Mouse (Mus musculus) bone marrow, adult 2 months (tissue): ENCODE measurements around the gene Myo18a. TPM values are rescaled to one million over a fixed set of nuclear protein-coding genes. Genes with fewer than 3 reads are reported as not detected.
A peak's percentile ranks its signal among the peaks of the same experiment; 100 is the strongest.

Experiments
- H3K27ac ChIP-seq: fragments of 200-500 bp; 2 replicates; pipeline ENCODE4 v1.5.1; 2012; ENCODE audit warnings: low read depth, mild to moderate bottlenecking, control low read depth, inconsistent platforms, low read length; ENCODE audit not compliant: control insufficient read depth, poor library complexity, insufficient read depth
- H3K4me1 ChIP-seq: fragments of 200-500 bp; 2 replicates; pipeline ENCODE4 v1.6.1; 2011; ENCODE audit warnings: low read length; ENCODE audit not compliant: control insufficient read depth, insufficient read depth
- H3K4me3 ChIP-seq: fragments of 200-500 bp; replicated peaks from 2 replicates; pipeline ENCODE3; 2011; ENCODE audit warnings: mild to moderate bottlenecking, low read depth, low read length, control low read depth; ENCODE audit not compliant: control insufficient read depth
- CTCF ChIP-seq: fragments of 200-500 bp; IDR thresholded peaks from 2 replicates; pipeline ENCODE4 v1.5.1; 2011; ENCODE audit warnings: low read length, control low read depth; ENCODE audit not compliant: control insufficient read depth, insufficient read depth
- POLR2A ChIP-seq: fragments of 200-500 bp; IDR thresholded peaks from 2 replicates; pipeline ENCODE4 v1.6.1; 2011; ENCODE audit warnings: low read depth, mild to moderate bottlenecking, control low read depth, low read length, borderline replicate concordance; ENCODE audit not compliant: control insufficient read depth
- WGBS: fragments of 180-500 bp; shearing (Covaris S2); methylation state at CpG from one replicate; pipeline ENCODE4 v1.1.7; 2018; 5-methylcytosine and 5-hydroxymethylcytosine counted together
- polyA plus RNA-seq: library from polyadenylated mRNA; stranded (reverse); fragments of >200 nt; gene quantifications from 2 replicates; pipeline ENCODE4 v1.2.4, GENCODE M21; 2011; ENCODE audit warnings: low replicate concordance; ENCODE audit not compliant: missing spikeins, insufficient read depth, insufficient read length

Gene Myo18a
- polyA plus RNA-seq, 1 experiment, result 74.6 TPM

DNA sequence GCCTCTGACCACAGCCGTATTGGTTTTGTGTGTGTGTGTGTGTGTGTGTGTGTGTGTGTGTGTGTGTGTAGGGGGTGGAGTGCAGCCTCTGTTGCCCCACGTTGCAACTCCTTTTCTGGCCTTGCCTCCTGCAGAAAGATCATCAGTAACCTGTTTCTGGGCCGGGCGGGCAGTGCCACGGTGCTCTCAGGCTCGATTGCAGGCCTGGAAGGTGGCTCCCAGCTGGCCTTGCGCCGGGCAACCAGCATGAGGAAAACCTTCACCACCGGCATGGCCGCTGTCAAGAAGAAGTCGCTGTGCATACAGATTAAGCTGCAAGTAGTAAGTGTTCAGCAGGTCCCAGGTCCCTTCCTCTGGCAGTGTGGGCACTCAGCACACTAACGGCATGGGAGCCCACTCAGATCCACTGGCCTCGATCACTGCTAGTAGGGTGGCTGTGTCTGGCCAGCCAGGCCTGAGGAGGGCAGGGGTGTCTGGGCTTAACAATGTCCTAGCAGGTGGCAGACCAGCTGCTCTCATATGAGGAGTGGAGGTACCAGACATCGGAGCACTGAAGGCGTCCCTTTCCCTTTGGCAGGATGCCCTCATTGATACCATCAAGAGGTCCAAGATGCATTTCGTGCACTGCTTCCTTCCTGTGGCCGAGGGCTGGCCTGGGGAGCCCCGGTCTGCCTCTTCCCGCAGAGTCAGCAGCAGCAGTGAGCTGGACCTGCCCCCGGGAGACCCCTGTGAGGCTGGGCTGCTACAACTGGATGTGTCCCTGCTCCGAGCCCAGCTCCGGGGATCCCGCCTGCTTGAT, 66.2 kb downstream of the Myo18a start:
- 85% methylated on average over 23 of the region's 23 CpGs for WGBS
- Histone ChIP-seq H3K4me3 (no peak overlapping the region), H3K4me1 (no peaks in the 10 kb centered on the region), H3K27ac (no peak overlapping the region)
- TF ChIP-seq POLR2A, result no peak
- TF ChIP-seq CTCF, result no peak

- H3K27ac ChIP-seq, result no peak overlapping the region
- no peak for TF ChIP-seq POLR2A
- no peak for TF ChIP-seq CTCF
- WGBS, result 90% methylated on average over 7 of the region's 7 CpGs
- no peaks in the 10 kb centered on the region for H3K4me1 ChIP-seq
- no peak overlapping the region for H3K4me3 ChIP-seq
These were observed 67.8 kb downstream of the Myo18a start for GRCm38 (mm10) chr11:77830875-77831274.

DNA sequence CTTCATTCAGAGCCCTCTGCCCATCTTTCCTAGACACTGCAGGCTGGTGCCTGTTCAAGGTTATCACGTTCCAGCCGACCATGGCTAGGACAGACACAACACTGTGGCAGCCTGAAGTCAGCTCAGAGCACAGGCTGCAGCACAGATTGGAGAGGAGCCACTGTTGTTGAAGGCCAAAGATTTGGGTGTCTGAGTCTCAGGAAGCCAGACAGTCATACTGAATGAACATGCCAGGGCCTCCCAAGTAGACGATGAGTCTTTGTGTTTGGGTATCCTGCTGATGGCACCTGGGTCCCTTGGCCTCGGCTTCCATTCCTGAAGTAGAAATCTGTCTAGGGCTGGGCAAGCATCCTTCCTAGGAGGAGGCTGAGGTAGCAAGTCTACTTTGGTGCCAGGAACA, 69.5 kb downstream of the Myo18a start:
- 90% methylated on average over 4 of the region's 4 CpGs for WGBS
- no peak overlapping the region for H3K4me3 ChIP-seq
- H3K27ac ChIP-seq, result no peak overlapping the region
- no peak for TF ChIP-seq CTCF
- H3K4me1 ChIP-seq, result no peaks in the 10 kb centered on the region

DNA sequence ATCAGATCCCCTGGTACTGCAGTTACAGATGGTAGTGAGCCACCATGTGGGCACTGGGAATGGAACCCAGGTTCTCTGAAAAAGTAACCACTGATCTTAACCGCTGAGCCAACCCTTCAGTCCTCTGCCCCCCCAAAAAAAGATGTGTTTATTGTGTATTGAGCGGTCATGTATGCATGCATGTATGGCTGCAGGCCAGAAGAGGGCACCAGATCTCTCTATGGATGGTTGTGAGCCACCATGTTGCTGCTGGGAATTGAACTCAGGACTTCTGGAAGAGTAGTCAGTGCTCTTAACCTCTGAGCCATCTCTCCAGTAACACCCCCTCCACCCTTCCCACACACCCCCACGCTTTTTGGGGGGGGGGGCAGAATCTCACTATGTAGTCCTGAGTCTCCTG, 72.1 kb downstream of the Myo18a start:
- H3K4me1 ChIP-seq, result no peaks in the 10 kb centered on the region
- H3K27ac ChIP-seq, result no peak overlapping the region
- H3K4me3 ChIP-seq, result no peak overlapping the region
- peak; percentile 32 for TF ChIP-seq CTCF
- TF ChIP-seq POLR2A, result no peak
- 86% methylated on average over 3 of the region's 3 CpGs for WGBS

DNA sequence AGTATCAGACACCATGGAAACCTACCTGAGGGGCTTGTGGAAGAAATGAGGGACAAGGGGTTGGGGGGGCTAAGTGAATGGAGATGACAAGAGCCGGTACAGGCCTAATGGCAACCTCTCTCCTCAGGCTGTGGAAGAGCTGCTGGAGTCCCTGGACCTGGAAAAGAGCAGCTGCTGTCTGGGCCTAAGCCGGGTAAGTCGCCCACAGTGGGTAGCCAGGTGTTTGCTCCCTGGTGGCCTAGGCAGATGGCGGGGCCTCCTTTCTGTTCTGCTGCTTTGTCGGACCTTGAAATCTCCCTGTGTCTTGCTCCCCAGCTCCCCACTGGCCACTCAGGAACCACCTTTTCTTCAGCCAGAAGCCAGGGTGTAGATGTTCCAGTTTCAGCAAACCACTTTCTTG, 73.2 kb downstream of the Myo18a start:
- no peak overlapping the region for H3K4me3 ChIP-seq
- no peak overlapping the region for H3K27ac ChIP-seq
- no peak for TF ChIP-seq POLR2A
- TF ChIP-seq CTCF, result no peak
- no peaks in the 10 kb centered on the region for H3K4me1 ChIP-seq
- 92% methylated on average over 5 of the region's 5 CpGs for WGBS

GRCm38 (mm10) chr11:77836751-77837150, 73.7 kb downstream of the Myo18a start:
- H3K4me1 ChIP-seq, result no peaks in the 10 kb centered on the region
- WGBS, result 93% methylated on average over 4 of the region's 4 CpGs

DNA sequence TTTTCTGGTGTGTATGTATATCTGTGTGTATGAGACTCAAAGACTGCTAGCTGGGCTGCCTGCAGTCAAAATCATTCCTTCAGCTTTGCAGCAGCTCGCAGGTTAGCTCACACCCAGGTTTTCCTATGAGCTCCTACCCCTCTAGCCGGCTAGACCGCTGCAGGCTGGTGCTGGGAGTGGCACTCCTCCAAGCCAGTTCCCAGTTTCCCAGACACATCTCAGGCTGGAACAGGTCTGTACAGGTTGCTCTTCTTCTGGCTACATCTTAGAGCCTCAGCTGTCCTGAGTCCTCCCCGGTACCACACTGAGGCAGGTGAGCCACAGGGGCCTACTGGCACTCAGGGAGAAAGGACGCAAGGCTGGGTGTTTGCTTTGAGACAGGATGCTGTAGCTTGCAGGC, 74.8 kb downstream of the Myo18a start:
- TF ChIP-seq CTCF, result no peak
- TF ChIP-seq POLR2A, result no peak
- WGBS, result 89% methylated on average over 5 of the region's 5 CpGs
- Histone ChIP-seq H3K27ac (no peak overlapping the region), H3K4me1 (no peaks in the 10 kb centered on the region), H3K4me3 (no peak overlapping the region)

More at GRCm38 (mm10) chr11:77836751-77837150, 73.7 kb downstream of the Myo18a start:
- TF ChIP-seq POLR2A, result no peak
- TF ChIP-seq CTCF, result no peak
- H3K27ac ChIP-seq, result no peak overlapping the region
- H3K4me3 ChIP-seq, result no peak overlapping the region

- no peak overlapping the region for H3K4me3 ChIP-seq
- no peaks in the 10 kb centered on the region for H3K4me1 ChIP-seq
- no peak overlapping the region for H3K27ac ChIP-seq
- TF ChIP-seq POLR2A, result no peak
- 88% methylated on average over 16 of the region's 16 CpGs for WGBS
These were observed 77.6 kb downstream of the Myo18a start for GRCm38 (mm10) chr11:77840523-77841245.
